Mouse (Mus musculus) CD4-positive, CD25-positive, alpha-beta regulatory T cell, adult 9 weeks (primary cell): ENCODE data around the gene Scgb2b11. TPM values are rescaled to one million over a fixed set of nuclear protein-coding genes. Genes with fewer than 3 reads are reported as not detected.

Experiments
- polyA plus RNA-seq: library from polyadenylated mRNA; unstranded; fragments of 100-300 nt; shearing (Covaris generic); gene quantifications from one replicate; pipeline ENCODE4 v1.2.1, GENCODE M21; 2017

Gene Scgb2b11
- polyA plus RNA-seq, result not detected

DNA sequence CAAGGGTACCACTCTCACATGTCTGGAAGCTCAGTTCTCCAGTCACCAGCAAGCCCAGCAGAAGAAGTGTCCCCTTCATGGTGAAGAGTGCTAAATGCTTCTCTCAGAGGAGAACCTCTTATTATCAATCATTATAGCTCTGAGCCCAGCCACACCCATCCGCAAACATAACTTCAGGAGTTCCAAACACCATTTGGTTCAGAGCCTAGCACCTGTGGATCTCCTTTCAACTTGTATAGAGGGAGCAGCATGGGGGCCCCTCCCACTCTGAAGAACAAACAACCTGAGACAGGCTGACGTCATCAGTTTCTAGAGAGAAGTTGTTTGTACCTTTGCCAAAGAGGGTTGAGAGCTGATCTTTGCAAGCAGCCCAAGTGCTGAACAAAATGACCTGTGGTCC is at the start of gene Scgb2b11:
Scgb2b11 (minus strand) TSS at position 101 of the 400 bp plus-strand sequence.

DNA sequence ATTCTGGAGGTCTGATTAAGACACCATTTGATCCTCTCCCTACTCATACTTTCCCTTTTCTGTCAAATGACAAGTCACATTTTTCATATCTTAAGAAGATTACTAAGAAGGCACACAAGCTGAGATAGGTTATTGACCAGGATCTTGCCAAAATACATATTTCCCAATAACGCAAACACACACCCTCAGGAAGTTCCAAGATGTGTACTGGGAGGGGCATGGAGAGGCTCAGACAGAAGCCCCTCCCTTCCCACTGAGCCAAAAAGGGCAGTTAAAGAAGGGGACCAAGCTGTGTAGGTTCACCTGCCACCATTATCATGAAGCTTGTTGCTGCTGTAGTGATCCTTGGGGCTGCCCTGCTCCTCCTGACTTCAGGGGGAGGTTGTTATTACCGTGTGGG is 11.6 kb upstream of the Scgb2b11 start, which contains the start of gene Scgb1b11:
Scgb1b11 (plus strand) TSS at position 301 of the 400 bp plus-strand sequence.

Other genes with a start within 250 kb of the Scgb2b11 start
- not detected for gene Scgb1b10, start 110.3 kb downstream of the Scgb2b11 start, polyA plus RNA-seq
- gene Scgb1b11, start 11.7 kb upstream of the Scgb2b11 start, polyA plus RNA-seq, result not detected
- gene Scgb2b12, start 116.1 kb upstream of the Scgb2b11 start, polyA plus RNA-seq, result not detected
- not detected for gene Scgb1b12, start 123.0 kb upstream of the Scgb2b11 start, polyA plus RNA-seq
- gene Scgb1b29, start 230.4 kb upstream of the Scgb2b11 start, polyA plus RNA-seq, result not detected